Mouse (Mus musculus) limb, embryonic 12.5 days (tissue): ENCODE data around the gene Csf2ra. TPM values are rescaled to one million over a fixed set of nuclear protein-coding genes. Genes with fewer than 3 reads are reported as not detected.
"Not testable (repeated sequence)": the region's sequence is repeated elsewhere in the genome, so short reads cannot be mapped to it uniquely, and the experiment has no call there.

ENCODE experiments used
- ATAC-seq: fragments of 200-750 bp; cut with Nextera tagmentation; 2 replicates; pipeline ENCODE4 v1.8.0; 2017; ENCODE audit warnings: low read depth, moderate TSS enrichment; ENCODE audit not compliant: insufficient number of reproducible peaks, insufficient read depth, low FRiP score, low TSS enrichment
- H3K27ac ChIP-seq: fragments of 300-500 bp; sonication (generic); 2 replicates; pipeline ENCODE4 v1.5.1; 2016; ENCODE audit warnings: mild to moderate bottlenecking, moderate library complexity
- H3K27me3 ChIP-seq: fragments of 300-500 bp; sonication (generic); 2 replicates; pipeline ENCODE4 v1.6.1; 2016; ENCODE audit warnings: mild to moderate bottlenecking, moderate library complexity
- H3K36me3 ChIP-seq: fragments of 300-500 bp; sonication (generic); 2 replicates; pipeline ENCODE4 v1.6.1; 2016; ENCODE audit warnings: mild to moderate bottlenecking, moderate library complexity
- H3K4me1 ChIP-seq: fragments of 300-500 bp; sonication (generic); replicated peaks from 2 replicates; pipeline ENCODE4 v1.6.1; 2016
- H3K4me2 ChIP-seq: fragments of 300-500 bp; sonication (generic); 2 replicates; pipeline ENCODE4 v1.6.1; 2016; ENCODE audit warnings: mild to moderate bottlenecking, moderate library complexity
- H3K4me3 ChIP-seq: fragments of 300-500 bp; sonication (generic); replicated peaks from 2 replicates; pipeline ENCODE4 v1.5.1; 2016; ENCODE audit warnings: mild to moderate bottlenecking
- H3K9ac ChIP-seq: fragments of 300-500 bp; sonication (generic); replicated peaks from 2 replicates; pipeline ENCODE4 v1.6.1; 2016; ENCODE audit warnings: mild to moderate bottlenecking, moderate library complexity
- H3K9me3 ChIP-seq: fragments of 300-500 bp; sonication (generic); 2 replicates; pipeline ENCODE4 v1.6.1; 2016; ENCODE audit warnings: mild to moderate bottlenecking, moderate library complexity
- WGBS: fragments of 180-500 bp; shearing (Covaris S2); methylation state at CpG from one replicate; pipeline ENCODE4 v1.1.7; 2016; 5-methylcytosine and 5-hydroxymethylcytosine counted together
- polyA plus RNA-seq: library from polyadenylated mRNA; unstranded; fragments of >200 nt; fragmentation: Nextera tagmentation; extraction: Ambion mirVana; gene quantifications from 2 replicates; pipeline ENCODE4 v1.2.1, GENCODE M21; 2016

Gene Csf2ra
- polyA plus RNA-seq, 1 experiment from 2014 or later, result 22.8 TPM

DNA sequence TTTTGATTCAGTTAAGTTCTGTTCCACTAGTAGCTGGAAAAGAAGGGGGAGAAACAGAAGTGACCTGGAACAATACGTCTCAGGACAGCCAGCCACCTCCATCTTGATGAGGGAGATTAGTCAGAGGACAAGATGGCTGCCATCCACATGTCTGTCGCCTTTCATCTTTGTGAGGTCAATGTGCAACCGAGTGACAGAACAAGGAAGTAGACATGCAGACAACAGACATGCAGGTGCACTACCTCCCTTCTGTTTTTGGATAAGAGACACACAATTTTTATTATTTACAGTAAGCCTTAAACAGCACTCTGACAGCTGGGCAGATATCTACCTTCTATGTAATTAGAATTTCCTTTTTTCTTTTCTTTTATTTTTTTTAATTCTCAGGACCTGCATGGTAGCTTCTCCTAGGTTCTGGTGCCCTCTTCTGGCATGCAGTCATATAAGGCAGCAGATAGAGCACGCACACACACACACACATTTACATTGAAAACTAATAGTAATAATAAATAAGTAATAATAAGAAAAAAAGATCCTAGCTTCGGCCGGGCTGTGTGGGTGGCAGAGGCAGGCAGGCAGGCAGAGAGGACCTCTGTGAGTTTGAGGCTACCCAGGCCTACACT lies 4.4 kb downstream of the Csf2ra start:
- WGBS, result 92% methylated on average over 6 of the region's 6 CpGs
- Histone ChIP-seq H3K9ac (no peak overlapping the region), H3K36me3 (no peaks in the 10 kb centered on the region), H3K9me3 (peaks cover 19% of the 10 kb centered on the region; the same call in 1 of the 2 replicates), H3K4me3 (no peak overlapping the region), H3K27ac (no peak overlapping the region), H3K4me2 (no peak overlapping the region), H3K4me1 (0 out of 2 replicates have a peak, but pooled peaks cover 3% of the 10 kb centered on the region), H3K27me3 (no peaks in the 10 kb centered on the region)
- no peak for ATAC-seq

DNA sequence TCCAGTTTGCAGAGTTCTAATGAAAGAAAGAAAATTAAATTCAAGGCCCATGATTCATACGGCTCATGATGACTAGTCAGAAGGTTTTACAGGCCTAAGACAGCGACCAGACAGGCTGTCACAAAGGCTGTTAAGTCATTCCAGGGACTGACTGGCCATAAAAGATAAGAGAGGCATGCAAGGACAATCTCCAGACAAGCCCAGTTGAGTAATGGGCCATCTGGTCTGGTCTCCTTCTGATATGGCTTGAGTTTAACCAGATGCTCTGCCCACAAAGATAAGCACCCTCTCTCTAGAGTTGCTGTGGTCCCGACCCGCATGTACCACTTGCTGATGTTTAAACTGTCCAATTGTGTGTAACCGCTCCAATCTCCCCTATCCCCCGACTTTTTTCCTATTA lies 20.7 kb downstream of the Csf2ra start:
- not testable (repeated sequence) for H3K4me1 ChIP-seq, ATAC-seq, H3K9ac ChIP-seq, H3K9me3 ChIP-seq, H3K27ac ChIP-seq, H3K36me3 ChIP-seq, H3K27me3 ChIP-seq, H3K4me2 ChIP-seq, H3K4me3 ChIP-seq
- WGBS, result 76% methylated on average over 6 of the region's 6 CpGs

DNA sequence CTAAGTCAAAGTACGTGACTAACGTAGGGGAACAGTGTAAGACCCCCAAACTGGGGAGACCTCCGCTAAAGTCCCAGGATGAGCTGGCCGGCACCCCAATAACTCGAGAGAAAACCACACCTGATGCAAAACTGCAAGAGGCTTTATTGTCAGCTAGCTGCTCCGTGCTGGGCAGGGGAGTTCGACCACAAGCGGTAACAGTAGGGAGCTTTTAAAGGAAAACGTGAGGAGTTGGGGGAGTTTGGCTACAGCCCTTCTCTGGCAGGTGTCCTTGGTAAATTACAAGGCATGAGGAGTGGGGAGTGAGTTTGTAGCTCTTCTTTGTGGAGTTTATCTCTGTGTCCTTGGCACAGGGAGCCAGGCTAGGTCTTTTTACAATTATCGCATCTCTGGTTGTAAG lies 28.4 kb downstream of the Csf2ra start:
- Histone ChIP-seq H3K9me3 (no peaks in the 10 kb centered on the region), H3K36me3 (no peaks in the 10 kb centered on the region), H3K4me3 (no peak overlapping the region), H3K4me1 (no peaks in the 10 kb centered on the region), H3K27me3 (no peaks in the 10 kb centered on the region), H3K4me2 (no peak overlapping the region), H3K9ac (no peak overlapping the region), H3K27ac (no peak overlapping the region)
- ATAC-seq, result no peak
- WGBS, result 25% methylated on average over 10 of the region's 10 CpGs

DNA sequence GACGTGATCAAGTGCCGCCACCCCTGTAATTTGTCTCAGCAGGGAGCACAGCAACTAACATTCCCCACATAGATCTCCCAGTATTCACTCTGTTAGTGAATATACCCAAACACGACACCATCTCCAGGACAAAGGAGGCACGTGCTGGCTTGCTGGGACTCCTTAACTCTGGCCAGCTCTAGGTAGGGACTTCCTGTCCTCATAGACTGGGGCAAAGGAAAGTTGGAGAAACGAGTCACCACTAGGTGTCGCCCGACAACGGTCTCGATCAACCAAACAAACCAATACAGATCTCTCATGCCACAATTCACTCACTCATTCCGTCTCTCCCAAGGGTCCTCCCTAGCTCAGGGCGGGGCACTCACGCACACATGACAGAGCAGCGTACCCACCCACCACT lies 28.9 kb downstream of the Csf2ra start:
- H3K4me2 ChIP-seq, result no peak overlapping the region
- no peaks in the 10 kb centered on the region for H3K36me3 ChIP-seq
- no peak overlapping the region for H3K9ac ChIP-seq
- H3K27me3 ChIP-seq, result no peaks in the 10 kb centered on the region
- no peak overlapping the region for H3K4me3 ChIP-seq
- H3K9me3 ChIP-seq, result no peaks in the 10 kb centered on the region
- WGBS, result 12% methylated on average over 13 of the region's 13 CpGs
- no peak overlapping the region for H3K27ac ChIP-seq
- no peaks in the 10 kb centered on the region for H3K4me1 ChIP-seq
- ATAC-seq, result no peak

DNA sequence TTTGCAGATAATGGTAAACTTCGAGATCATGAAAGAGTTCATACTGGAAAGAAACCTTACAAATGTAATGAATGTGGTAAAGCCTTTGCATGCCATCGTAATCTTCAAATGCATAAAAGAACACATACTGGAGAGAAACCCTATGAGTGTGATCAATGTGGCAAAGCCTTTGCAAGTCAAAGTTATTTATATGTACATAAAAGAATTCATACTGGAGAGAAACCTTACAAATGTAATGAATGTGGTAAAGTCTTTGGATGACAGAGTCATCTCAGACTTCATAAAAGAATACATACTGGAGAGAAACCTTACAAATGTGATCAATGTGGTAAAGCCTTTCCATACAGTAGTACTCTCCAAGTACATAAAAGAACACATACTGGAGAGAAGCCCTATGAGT lies 44.6 kb downstream of the Csf2ra start, which contains the start of gene Gm6020:
TSS of gene Gm6020 (plus strand) at position 301 of the 400 bp plus-strand sequence.
- not testable (repeated sequence) for H3K4me3 ChIP-seq, ATAC-seq, H3K4me1 ChIP-seq, H3K36me3 ChIP-seq, H3K27ac ChIP-seq, H3K9ac ChIP-seq, H3K4me2 ChIP-seq, H3K27me3 ChIP-seq
- 77% methylated on average over 2 of the region's 2 CpGs for WGBS
- peaks cover 35% of the 10 kb centered on the region for H3K9me3 ChIP-seq

DNA sequence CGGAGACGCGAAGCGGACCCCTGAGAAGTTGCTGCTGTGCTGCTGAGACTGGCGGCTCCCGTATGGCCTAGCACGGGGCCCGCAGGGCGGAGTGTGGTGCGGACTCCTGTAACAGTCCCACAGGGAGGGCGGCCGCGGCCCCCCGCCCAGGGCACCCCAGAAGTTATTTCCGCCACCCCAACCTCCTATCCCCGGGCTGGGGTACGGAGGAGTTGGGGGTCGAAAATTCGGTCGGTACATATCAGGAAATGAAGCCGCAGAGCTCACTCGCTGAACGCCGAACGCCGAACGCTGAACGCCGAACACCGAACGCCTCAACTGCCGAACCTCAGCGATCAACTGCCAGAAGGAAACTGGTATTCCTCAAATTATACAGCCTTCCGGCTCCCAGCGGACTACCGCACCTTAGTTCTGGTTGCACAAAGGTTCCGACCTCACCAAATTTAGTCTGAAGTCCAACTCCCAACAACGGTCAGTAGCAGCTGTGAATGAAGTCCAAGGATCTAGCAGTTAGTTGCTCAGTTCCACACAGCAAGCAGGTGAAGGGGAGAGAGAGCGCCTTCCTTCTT lies 52.4 kb downstream of the Csf2ra start, which contains the start of gene Gm7102:
TSS of gene Gm7102 (minus strand) at position 554 of the 569 bp plus-strand sequence.
- H3K9ac ChIP-seq, result peak within 1 kb of the TSS; percentile 54; the same call in 1 of the 2 replicates
- H3K9me3 ChIP-seq, result peaks cover 7% of the 10 kb centered on the region; the same call in 1 of the 2 replicates
- peak within 1 kb of the TSS; percentile 57 for H3K4me2 ChIP-seq
- H3K4me3 ChIP-seq, result peak within 1 kb of the TSS; percentile 37
- no peaks in the 10 kb centered on the region for H3K36me3 ChIP-seq
- H3K27me3 ChIP-seq, result peaks cover 11% of the 10 kb centered on the region; the same call in 1 of the 2 replicates
- ATAC-seq, result no peak
- no peak within 1 kb of the TSS for H3K27ac ChIP-seq
- no peaks in the 10 kb centered on the region for H3K4me1 ChIP-seq
- WGBS, result 22% methylated on average over 39 of the region's 39 CpGs

Other genes with a start within 250 kb of the Csf2ra start
- 43.8 and 53.2 TPM in 2 replicates for gene Zfp950, start 87.6 kb downstream of the Csf2ra start, polyA plus RNA-seq
- gene Gm7102, start 52.1 kb downstream of the Csf2ra start, polyA plus RNA-seq, result 0.19 and 0.23 TPM in 2 replicates
- not detected in 2 replicates for gene Gm6020, start 44.5 kb downstream of the Csf2ra start, polyA plus RNA-seq
- gene Gm21060, start 68.6 kb upstream of the Csf2ra start, polyA plus RNA-seq, result not detected in 2 replicates